Mouse (Mus musculus): Measurements from ENCODE around the gene Xrcc5. TPM values are rescaled to one million over a fixed set of nuclear protein-coding genes. Genes with fewer than 3 reads are reported as not detected.

Gene Xrcc5
- polyA plus RNA-seq, 1 experiment from 2014 or later = 23.8 TPM

DNA sequence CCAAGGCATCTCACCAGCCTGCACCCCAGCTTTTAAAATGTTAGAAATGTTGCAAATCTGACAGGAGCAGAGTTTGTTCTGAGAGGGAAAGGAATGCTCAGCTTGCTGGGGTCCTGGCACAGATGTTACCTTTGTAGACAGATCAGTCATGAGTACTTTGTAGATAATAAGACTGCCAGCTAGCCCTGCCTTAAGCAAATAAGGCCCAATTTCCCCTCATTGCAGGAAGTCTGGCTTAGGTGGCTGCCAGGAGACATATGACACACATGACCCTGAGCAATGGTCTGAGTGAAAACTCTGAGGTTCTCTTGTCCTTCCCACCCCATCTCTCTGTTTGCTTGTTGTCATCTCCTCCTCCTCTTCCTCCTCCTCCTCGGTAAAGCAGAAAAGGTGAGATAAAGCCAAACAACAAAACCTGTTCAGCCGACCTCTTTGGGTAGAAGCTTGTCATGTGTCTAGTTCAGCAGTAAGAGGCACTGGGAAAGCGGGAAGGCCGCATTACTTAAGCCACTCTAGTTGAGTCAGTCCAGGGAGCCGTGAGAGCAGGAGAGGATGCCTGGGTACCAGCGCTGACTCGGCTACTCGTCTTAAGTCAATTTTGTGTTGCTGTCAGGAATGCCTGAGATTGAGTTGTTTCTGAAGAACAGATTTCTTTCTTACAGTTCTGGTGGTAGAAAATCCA is 92.6 kb downstream of the Xrcc5 start:
- no peak overlapping the region for H3K27ac ChIP-seq (ENCODE audit: low read length)
- no peaks in the 10 kb centered on the region for H3K27me3 ChIP-seq (replicated peaks; ENCODE audit: control insufficient read depth, insufficient read depth, low read length)
- ATAC-seq = no peak
- H3K9ac ChIP-seq (replicated peaks; ENCODE audit: low read depth, low read length) = no peak overlapping the region
- no peaks in the 10 kb centered on the region for H3K36me3 ChIP-seq (ENCODE audit: control insufficient read depth, insufficient read depth)
- H3K4me2 ChIP-seq (ENCODE audit: low read length) = no peak overlapping the region
- H3K4me3 ChIP-seq (replicated peaks; ENCODE audit: low read length) = no peak overlapping the region
- no peaks in the 10 kb centered on the region for H3K9me3 ChIP-seq (ENCODE audit: control insufficient read depth, low read length)
- peaks cover 9% of the 10 kb centered on the region for H3K4me1 ChIP-seq (replicated peaks; ENCODE audit: control insufficient read depth, insufficient read depth, low read length)
- 87% methylated on average over 8 of the region's 8 CpGs for whole genome bisulfite sequencing

DNA sequence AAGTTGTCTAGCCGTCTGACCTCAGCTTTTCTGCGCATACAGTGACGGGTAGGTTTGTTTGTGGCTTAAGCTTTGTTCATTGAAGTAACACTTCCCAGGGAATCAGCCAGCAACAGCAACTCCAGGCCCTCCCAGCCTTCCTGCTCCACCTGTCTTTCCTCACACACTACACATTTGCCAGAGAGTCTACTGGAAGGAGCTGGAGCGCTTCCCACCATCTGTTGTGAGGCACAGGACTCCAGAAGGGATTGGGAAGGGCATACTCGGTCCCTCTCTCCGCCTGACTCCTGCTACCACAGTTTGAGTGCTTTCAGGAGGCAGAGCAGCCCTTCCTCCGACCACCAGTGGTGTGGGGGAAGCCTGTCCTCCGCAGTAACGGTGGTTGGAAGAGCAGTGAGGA is 93.4 kb downstream of the Xrcc5 start:
- Histone ChIP-seq H3K9ac (replicated peaks; ENCODE audit: low read depth, low read length) (no peak overlapping the region), H3K27ac (ENCODE audit: low read length) (no peak overlapping the region), H3K36me3 (ENCODE audit: control insufficient read depth, insufficient read depth) (no peaks in the 10 kb centered on the region), H3K4me1 (replicated peaks; ENCODE audit: control insufficient read depth, insufficient read depth, low read length) (peaks cover 9% of the 10 kb centered on the region), H3K27me3 (replicated peaks; ENCODE audit: control insufficient read depth, insufficient read depth, low read length) (no peaks in the 10 kb centered on the region), H3K4me3 (replicated peaks; ENCODE audit: low read length) (no peak overlapping the region), H3K4me2 (ENCODE audit: low read length) (no peak overlapping the region), H3K9me3 (ENCODE audit: control insufficient read depth, low read length) (no peaks in the 10 kb centered on the region)
- ATAC-seq = peak; percentile 68
- 62% methylated on average over 9 of the region's 9 CpGs for WGBS

DNA sequence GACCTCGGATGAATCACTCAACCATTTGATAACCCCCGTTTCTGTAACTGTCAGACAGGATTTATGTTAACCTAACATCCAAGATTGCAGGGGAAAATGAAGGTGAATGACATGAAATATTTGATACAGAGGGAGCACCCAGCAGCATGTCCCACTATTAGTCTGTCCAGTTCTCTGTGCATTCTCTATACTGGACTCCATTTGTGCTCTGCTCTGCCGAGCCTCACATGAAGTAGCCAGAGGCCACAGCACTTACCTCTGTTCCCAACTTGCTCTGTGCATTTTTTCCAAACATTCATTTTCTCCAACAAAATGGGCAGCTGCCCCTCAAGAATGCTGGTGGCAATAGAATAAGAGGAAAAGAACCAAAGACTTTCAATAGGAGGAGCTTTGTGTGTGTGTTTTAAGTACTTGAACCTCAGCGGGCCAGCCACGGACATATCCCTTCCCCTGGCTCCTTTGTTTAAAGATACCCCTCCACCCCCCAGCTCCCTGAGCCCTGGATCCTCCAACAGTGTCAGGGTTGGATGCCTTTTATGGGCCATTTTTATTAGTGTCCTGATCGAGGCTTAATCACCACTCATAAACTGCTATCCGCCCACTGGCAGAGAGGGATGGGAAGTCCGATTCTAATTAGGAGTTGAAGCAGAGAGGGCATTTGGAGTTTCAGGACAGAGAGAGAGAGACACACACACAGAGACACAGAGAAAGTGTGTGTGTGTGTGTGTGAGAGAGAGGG is 94.3 kb downstream of the Xrcc5 start:
- Histone ChIP-seq H3K27me3 (replicated peaks; ENCODE audit: control insufficient read depth, insufficient read depth, low read length) (no peaks in the 10 kb centered on the region), H3K4me1 (replicated peaks; ENCODE audit: control insufficient read depth, insufficient read depth, low read length) (peaks cover 9% of the 10 kb centered on the region), H3K4me2 (ENCODE audit: low read length) (no peak overlapping the region), H3K27ac (ENCODE audit: low read length) (no peak overlapping the region), H3K36me3 (ENCODE audit: control insufficient read depth, insufficient read depth) (no peaks in the 10 kb centered on the region), H3K9me3 (ENCODE audit: control insufficient read depth, low read length) (no peaks in the 10 kb centered on the region), H3K4me3 (replicated peaks; ENCODE audit: low read length) (no peak overlapping the region), H3K9ac (replicated peaks; ENCODE audit: low read depth, low read length) (no peak overlapping the region)
- ATAC-seq = no peak
- 67% methylated on average over 8 of the region's 8 CpGs for WGBS

DNA sequence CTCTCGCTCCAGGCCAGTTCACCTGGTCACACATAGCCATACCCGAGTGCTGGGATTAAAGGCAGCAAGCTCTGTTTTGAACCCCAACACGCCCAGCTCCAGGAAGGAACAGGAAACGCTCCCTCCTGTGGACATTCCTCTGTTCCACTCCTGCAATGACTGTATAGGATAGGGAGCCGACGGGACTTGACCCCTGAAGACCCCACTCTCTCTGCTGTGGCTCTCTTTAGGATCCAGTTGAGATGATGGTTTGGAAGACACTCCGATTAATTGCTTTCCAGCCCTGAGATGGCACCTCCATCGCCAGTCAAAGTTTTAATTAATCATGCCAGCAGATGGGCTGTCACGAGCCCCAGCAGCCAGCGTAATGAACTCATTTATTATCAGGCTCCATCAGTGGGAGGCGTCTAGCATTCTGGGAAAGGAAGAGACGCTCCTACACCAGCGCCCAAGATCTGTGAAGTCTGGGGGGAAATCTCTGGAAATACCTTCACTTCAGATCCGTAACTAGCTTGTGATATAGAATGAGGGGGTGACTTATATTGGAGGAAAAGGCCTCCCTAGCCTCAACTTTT is 99.4 kb downstream of the Xrcc5 start:
- peak; percentile 72 for ATAC-seq
- Histone ChIP-seq H3K27ac (ENCODE audit: low read length) (no peak overlapping the region), H3K36me3 (ENCODE audit: control insufficient read depth, insufficient read depth) (no peaks in the 10 kb centered on the region), H3K4me1 (replicated peaks; ENCODE audit: control insufficient read depth, insufficient read depth, low read length) (no peaks in the 10 kb centered on the region; the same call in 1 of the 2 replicates), H3K4me2 (ENCODE audit: low read length) (no peak overlapping the region), H3K9ac (replicated peaks; ENCODE audit: low read depth, low read length) (no peak overlapping the region), H3K9me3 (ENCODE audit: control insufficient read depth, low read length) (no peaks in the 10 kb centered on the region), H3K4me3 (replicated peaks; ENCODE audit: low read length) (no peak overlapping the region), H3K27me3 (replicated peaks; ENCODE audit: control insufficient read depth, insufficient read depth, low read length) (no peaks in the 10 kb centered on the region)
- WGBS = 66% methylated on average over 14 of the region's 14 CpGs

DNA sequence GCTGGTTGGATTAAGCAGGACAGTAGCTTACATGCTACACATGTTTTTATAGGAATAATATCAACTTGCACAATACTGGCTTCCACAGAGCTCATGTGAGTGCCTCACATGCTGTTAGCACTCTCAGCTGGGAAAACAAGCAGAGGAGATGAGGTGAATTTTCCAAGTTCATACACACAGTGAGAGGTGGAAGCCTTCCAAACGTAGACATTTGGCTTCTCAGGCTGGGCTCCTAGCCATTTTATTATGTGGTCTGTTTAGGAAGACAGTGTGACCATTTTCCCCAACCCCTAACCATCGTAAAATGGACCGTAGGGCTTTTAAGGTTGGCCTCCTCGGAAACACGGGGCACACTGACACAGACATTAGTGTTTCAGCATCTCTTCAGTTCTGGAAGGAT is 102.7 kb downstream of the Xrcc5 start:
- H3K27me3 ChIP-seq (replicated peaks; ENCODE audit: control insufficient read depth, insufficient read depth, low read length) = no peaks in the 10 kb centered on the region
- ATAC-seq = no peak
- H3K36me3 ChIP-seq (ENCODE audit: control insufficient read depth, insufficient read depth) = no peaks in the 10 kb centered on the region
- H3K4me1 ChIP-seq (replicated peaks; ENCODE audit: control insufficient read depth, insufficient read depth, low read length) = peaks cover 15% of the 10 kb centered on the region
- H3K4me2 ChIP-seq (ENCODE audit: low read length) = no peak overlapping the region
- no peak overlapping the region for H3K27ac ChIP-seq (ENCODE audit: low read length)
- WGBS = 82% methylated on average over 5 of the region's 5 CpGs
- no peak overlapping the region for H3K4me3 ChIP-seq (replicated peaks; ENCODE audit: low read length)
- no peaks in the 10 kb centered on the region for H3K9me3 ChIP-seq (ENCODE audit: control insufficient read depth, low read length)
- H3K9ac ChIP-seq (replicated peaks; ENCODE audit: low read depth, low read length) = no peak overlapping the region

DNA sequence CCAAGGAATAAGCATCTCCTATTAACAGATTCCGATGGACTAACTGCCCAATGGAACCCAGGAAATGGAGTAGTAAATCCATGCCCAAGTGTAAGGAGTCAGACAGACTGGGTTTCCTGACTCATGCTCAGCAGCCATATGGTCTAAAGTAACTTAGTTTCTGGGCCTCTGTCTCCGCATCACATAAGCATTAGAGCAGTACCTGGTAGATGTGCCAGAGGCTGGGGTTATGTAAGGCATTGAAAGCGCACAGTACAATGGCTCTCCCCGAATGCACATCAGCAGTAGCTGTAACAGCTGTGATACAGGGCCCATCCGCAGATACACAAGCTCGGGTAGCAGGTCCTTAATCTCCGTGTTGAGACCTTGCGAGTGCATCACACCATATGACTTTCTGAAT is 103.9 kb downstream of the Xrcc5 start:
- H3K9ac ChIP-seq (replicated peaks; ENCODE audit: low read depth, low read length) = no peak overlapping the region
- no peak for ATAC-seq
- H3K4me2 ChIP-seq (ENCODE audit: low read length) = no peak overlapping the region
- no peak overlapping the region for H3K4me3 ChIP-seq (replicated peaks; ENCODE audit: low read length)
- no peaks in the 10 kb centered on the region for H3K36me3 ChIP-seq (ENCODE audit: control insufficient read depth, insufficient read depth)
- H3K27me3 ChIP-seq (replicated peaks; ENCODE audit: control insufficient read depth, insufficient read depth, low read length) = no peaks in the 10 kb centered on the region
- no peak overlapping the region for H3K27ac ChIP-seq (ENCODE audit: low read length)
- no peaks in the 10 kb centered on the region for H3K9me3 ChIP-seq (ENCODE audit: control insufficient read depth, low read length)
- WGBS = 83% methylated on average over 8 of the region's 8 CpGs
- H3K4me1 ChIP-seq (replicated peaks; ENCODE audit: control insufficient read depth, insufficient read depth, low read length) = peaks cover 15% of the 10 kb centered on the region

DNA sequence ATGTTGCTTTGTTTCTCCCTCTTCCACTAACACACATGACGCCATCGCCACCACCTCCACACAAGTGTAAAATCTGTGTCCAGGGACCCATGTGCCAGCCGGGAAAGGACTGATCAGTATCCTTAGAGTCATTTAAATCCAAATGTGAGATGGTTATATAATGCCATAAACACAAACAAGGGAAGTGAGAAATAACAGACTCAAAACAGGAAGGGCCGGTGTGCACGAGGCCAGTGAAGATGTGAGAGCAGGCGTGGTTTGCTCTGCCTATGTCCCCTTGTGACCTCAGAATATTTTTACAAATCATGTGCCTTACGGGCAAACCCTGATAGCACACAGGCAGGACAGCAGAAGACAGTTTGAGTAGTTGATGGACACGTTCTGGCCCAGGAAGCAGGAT is 106.0 kb downstream of the Xrcc5 start:
- no peak overlapping the region for H3K9ac ChIP-seq (replicated peaks; ENCODE audit: low read depth, low read length)
- WGBS = 84% methylated on average over 8 of the region's 8 CpGs
- H3K4me3 ChIP-seq (replicated peaks; ENCODE audit: low read length) = no peak overlapping the region
- H3K4me1 ChIP-seq (replicated peaks; ENCODE audit: control insufficient read depth, insufficient read depth, low read length) = peaks cover 15% of the 10 kb centered on the region
- no peak overlapping the region for H3K4me2 ChIP-seq (ENCODE audit: low read length)
- no peak for ATAC-seq
- H3K9me3 ChIP-seq (ENCODE audit: control insufficient read depth, low read length) = no peaks in the 10 kb centered on the region
- H3K36me3 ChIP-seq (ENCODE audit: control insufficient read depth, insufficient read depth) = no peaks in the 10 kb centered on the region
- H3K27me3 ChIP-seq (replicated peaks; ENCODE audit: control insufficient read depth, insufficient read depth, low read length) = no peaks in the 10 kb centered on the region
- H3K27ac ChIP-seq (ENCODE audit: low read length) = no peak overlapping the region; the same call in 1 of the 2 replicates

DNA sequence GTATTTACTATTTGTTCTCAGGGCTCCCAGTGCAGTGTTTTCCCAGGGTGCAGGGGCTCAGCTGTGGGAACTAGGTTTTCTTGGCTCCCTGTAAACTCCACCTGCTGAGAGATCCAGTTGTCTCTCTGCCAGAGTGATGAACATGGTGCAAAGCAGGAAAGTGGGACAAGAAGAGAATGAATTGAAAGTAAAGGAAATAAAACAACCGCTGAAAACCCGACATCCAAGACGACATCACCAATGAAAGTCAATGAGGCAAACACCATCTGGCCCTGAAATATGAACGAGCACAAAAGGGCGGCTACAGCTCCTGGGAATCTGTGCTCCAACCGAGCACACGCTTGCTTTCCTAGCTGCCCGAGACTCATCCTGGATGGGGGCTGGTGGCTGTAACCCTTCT is 106.9 kb downstream of the Xrcc5 start:
- Histone ChIP-seq H3K4me2 (ENCODE audit: low read length) (no peak overlapping the region), H3K36me3 (ENCODE audit: control insufficient read depth, insufficient read depth) (no peaks in the 10 kb centered on the region), H3K27me3 (replicated peaks; ENCODE audit: control insufficient read depth, insufficient read depth, low read length) (no peaks in the 10 kb centered on the region), H3K9ac (replicated peaks; ENCODE audit: low read depth, low read length) (no peak overlapping the region), H3K27ac (ENCODE audit: low read length) (peak overlapping the region; percentile 82), H3K9me3 (ENCODE audit: control insufficient read depth, low read length) (no peaks in the 10 kb centered on the region), H3K4me1 (replicated peaks; ENCODE audit: control insufficient read depth, insufficient read depth, low read length) (peaks cover 20% of the 10 kb centered on the region), H3K4me3 (replicated peaks; ENCODE audit: low read length) (no peak overlapping the region)
- peak; percentile 74 for ATAC-seq
- WGBS = 36% methylated on average over 8 of the region's 8 CpGs

DNA sequence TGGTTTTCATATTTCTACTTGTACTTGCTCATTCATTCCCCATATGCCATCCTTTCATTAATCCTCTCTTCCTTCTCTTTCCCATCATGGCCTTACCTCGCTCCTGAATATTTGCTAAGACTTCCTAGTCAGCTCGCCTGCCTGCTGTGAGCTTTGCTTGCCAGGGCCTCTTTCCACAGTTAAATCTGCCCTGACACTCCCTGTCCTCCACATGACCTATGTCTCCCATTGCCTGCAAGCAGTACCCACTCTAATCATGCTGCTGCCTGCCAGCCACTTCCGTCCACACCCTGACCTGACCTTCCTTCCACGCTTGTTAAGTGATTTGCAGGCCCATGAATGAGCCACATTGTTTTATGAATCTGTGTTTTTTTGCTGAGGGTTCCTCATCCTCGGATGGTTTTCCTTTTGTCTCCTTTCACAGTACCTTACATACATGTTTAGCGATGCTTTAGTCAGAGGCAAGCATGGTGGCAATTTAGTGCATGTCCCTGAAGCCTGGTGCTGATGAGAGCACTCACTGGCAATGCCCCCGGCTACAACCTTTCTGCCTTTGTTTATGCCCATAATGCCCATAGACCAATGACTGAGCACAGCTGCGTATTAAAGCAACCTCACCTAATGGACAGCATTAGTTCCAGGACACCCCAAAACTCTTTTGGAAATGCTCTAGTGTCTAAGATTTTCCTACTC is 107.5 kb downstream of the Xrcc5 start:
- Histone ChIP-seq H3K27me3 (replicated peaks; ENCODE audit: control insufficient read depth, insufficient read depth, low read length) (no peaks in the 10 kb centered on the region), H3K9ac (replicated peaks; ENCODE audit: low read depth, low read length) (no peak overlapping the region), H3K27ac (ENCODE audit: low read length) (peak overlapping the region; percentile 82), H3K4me1 (replicated peaks; ENCODE audit: control insufficient read depth, insufficient read depth, low read length) (peaks cover 21% of the 10 kb centered on the region), H3K9me3 (ENCODE audit: control insufficient read depth, low read length) (no peaks in the 10 kb centered on the region), H3K36me3 (ENCODE audit: control insufficient read depth, insufficient read depth) (no peaks in the 10 kb centered on the region), H3K4me2 (ENCODE audit: low read length) (no peak overlapping the region), H3K4me3 (replicated peaks; ENCODE audit: low read length) (no peak overlapping the region)
- WGBS = 53% methylated on average over 8 of the region's 8 CpGs
- ATAC-seq = no peak; the same call in 1 of the 2 replicates

All from forebrain, embryonic 16.5 days (tissue).